ENCODE assay signal across 9 mouse cellular contexts in genomic region chr9:110873681-110874659, GRCm38 (mm10). TPM values are rescaled to one million over a fixed set of nuclear protein-coding genes. Genes with fewer than 3 reads are reported as not detected.
A peak's percentile ranks its signal among the peaks of the same experiment; 100 is the strongest.
DNase-seq lines count a peak whose midpoint lies in the region; ATAC-seq and TF ChIP-seq lines count a peak whose summit lies in the region.
"Had no signal": no experiment of that assay in that cellular context is flagged by ENCODE, and none has a peak within 500 bp of the region (broad histone marks: within the 10 kb centered on the region; RNA-seq: fewer than 3 reads in every experiment).

No protein-coding gene starts in this region.

- DNase-seq in left cerebral cortex, postnatal 14 days (ENCODE audit: low spot score in 2 of 2): peak; percentile 74 to 91
- DNase-seq in left cerebral cortex, postnatal 36 days (ENCODE audit: low spot score in 2 of 2): no peak
- DNase-seq in hindbrain, embryonic 10.5 days (ENCODE audit: low spot score): peak; percentile 42
- peak; percentile 91 for DNase-seq in left cerebral cortex, postnatal 4 days
- peak; percentile 45 for DNase-seq in retina, embryonic 14.5 days (ENCODE audit: low spot score)

- H3K27me3 ChIP-seq in hindbrain, embryonic 10.5 days (ENCODE audit: insufficient read depth, poor library complexity, severe bottlenecking): peaks cover 71% of the 10 kb centered on the region

- H3K4me1 ChIP-seq in cortical plate, adult 2 months (ENCODE audit: control insufficient read depth, insufficient read depth, low read length): peaks cover 2% of the 10 kb centered on the region; the same call in 1 of the 2 replicates
- peaks cover 32% of the 10 kb centered on the region for H3K4me1 ChIP-seq in hindbrain, embryonic 10.5 days (replicated peaks)

- TF ChIP-seq CTCF in cortical plate, adult 2 months (IDR thresholded peaks at IDR 0.05; ENCODE audit: extremely low read depth, insufficient read depth, low read length): no peak

- ATAC-seq in monocyte, adult 5-6 weeks (replicated peaks; ENCODE audit: insufficient number of reproducible peaks, low FRiP score, low TSS enrichment, poor library complexity, severe bottlenecking): no peak
- no peak for ATAC-seq in megakaryocyte, adult 5-6 weeks (ENCODE audit: poor library complexity, severe bottlenecking)

- H3K27ac ChIP-seq in cortical plate, adult 2 months (ENCODE audit: insufficient read depth, low read length): no peak overlapping the region
- H3K27ac ChIP-seq in hindbrain, embryonic 10.5 days: peak overlapping the region; percentile 70

- no peaks in the 10 kb centered on the region for H3K36me3 ChIP-seq in hindbrain, embryonic 10.5 days

- intact Hi-C loops in left cerebral cortex, postnatal 14 days (cut with DNase I): loop anchor here (5.0 to 10.0 kb wide), 2 partner anchors 157 to 239 kb away; no protein-coding TSS in a partner anchor
- intact Hi-C loops in left cerebral cortex, postnatal 36 days (cut with DNase I): loop anchor here (5.0 kb wide), 2 partner anchors 92 to 462 kb away; no protein-coding TSS in a partner anchor
- intact Hi-C loops in left cerebral cortex, postnatal 4 days (cut with DNase I): no loop called here

- 10% methylated on average over 40 of the region's 40 CpGs for WGBS in hindbrain, embryonic 10.5 days

- peak overlapping the region; percentile 8 for H3K4me3 ChIP-seq in cortical plate, adult 2 months (ENCODE audit: insufficient read depth, low read length)
- H3K4me3 ChIP-seq in hindbrain, embryonic 10.5 days: peak overlapping the region; percentile 46
- H3K4me3 ChIP-seq: megakaryocyte, embryonic 14.5 days had no signal

- H3K9me3 ChIP-seq in hindbrain, embryonic 10.5 days: no peaks in the 10 kb centered on the region
- H3K9me3 ChIP-seq: megakaryocyte, embryonic 14.5 days had no signal

- no peak for TF ChIP-seq POLR2A in cortical plate, adult 2 months (IDR thresholded peaks at IDR 0.05; ENCODE audit: extremely low read depth, insufficient read depth, low read length)

RNA-seq across cellular contexts. Expression of gene Als2cl, which starts 5.7 kb away (rescaled TPM):
- total RNA-seq in left cerebral cortex, postnatal 14 days (2021): 10 to 100 TPM in 1 of 2 experiments, 1 to 10 TPM in 1; 9.6 to 10.0 TPM
- total RNA-seq in left cerebral cortex, postnatal 36 days (2021): 10 to 100 TPM in 1 of 2 experiments, 1 to 10 TPM in 1; 6.9 to 13.7 TPM
- 8.4 and 9.1 TPM in 2 replicates for polyA plus RNA-seq in cortical plate, adult 2 months (2012; rRNA removed)
- polyA plus RNA-seq in hindbrain, embryonic 10.5 days (2016; fragmentation: Nextera tagmentation; extraction: Ambion mirVana): 0.77 and 1.1 TPM in 2 replicates
- total RNA-seq in left cerebral cortex, postnatal 4 days (2021): 1 to 10 TPM; 4.4 to 5.9 TPM
- total RNA-seq in monocyte, adult 5-6 weeks (2017): 0.43 to 0.97 TPM (median 0.86 TPM) in 3 replicates
- total RNA-seq in megakaryocyte, adult 5-6 weeks (2015): 0.29 and 0.48 TPM in 2 replicates
- total RNA-seq in megakaryocyte, adult 5-6 weeks (2017): 0.61 and 2.9 TPM in 2 replicates

RNA-seq across cellular contexts. Expression of gene Tmie, which starts 5.9 kb away (rescaled TPM):
- 1 to 10 TPM; 4.1 to 4.5 TPM for total RNA-seq in left cerebral cortex, postnatal 14 days (2021)
- 1 to 10 TPM; 2.8 to 3.7 TPM for total RNA-seq in left cerebral cortex, postnatal 36 days (2021)
- polyA plus RNA-seq in cortical plate, adult 2 months (2012; rRNA removed): 1.6 and 2.7 TPM in 2 replicates
- polyA plus RNA-seq in hindbrain, embryonic 10.5 days (2016; fragmentation: Nextera tagmentation; extraction: Ambion mirVana): 0.18 and 0.47 TPM in 2 replicates
- 1 to 10 TPM; 2.8 to 3.4 TPM for total RNA-seq in left cerebral cortex, postnatal 4 days (2021)
- 0.19 TPM in 1 of 3 replicates, not detected in the others for total RNA-seq in monocyte, adult 5-6 weeks (2017)
- 0.05 TPM in 1 of 2 replicates, not detected in the other for total RNA-seq in megakaryocyte, adult 5-6 weeks (2015)
- not detected in 2 replicates for total RNA-seq in megakaryocyte, adult 5-6 weeks (2017)

RNA-seq across cellular contexts. Expression of gene Prss50, which starts 16.2 kb away (rescaled TPM):
- not detected for total RNA-seq in left cerebral cortex, postnatal 14 days (2021)
- under 1 TPM; 0.48 to 0.72 TPM for total RNA-seq in left cerebral cortex, postnatal 36 days (2021)
- polyA plus RNA-seq in cortical plate, adult 2 months (2012; rRNA removed): 0.95 and 1.1 TPM in 2 replicates
- polyA plus RNA-seq in hindbrain, embryonic 10.5 days (2016; fragmentation: Nextera tagmentation; extraction: Ambion mirVana): 0.68 and 0.88 TPM in 2 replicates
- not detected for total RNA-seq in left cerebral cortex, postnatal 4 days (2021)
- total RNA-seq in monocyte, adult 5-6 weeks (2017): not detected in 3 replicates
- total RNA-seq in megakaryocyte, adult 5-6 weeks (2015): 1.0 TPM in 1 of 2 replicates, not detected in the other
- 0.15 TPM in 1 of 2 replicates, not detected in the other for total RNA-seq in megakaryocyte, adult 5-6 weeks (2017)

RNA-seq across cellular contexts. Expression of gene Prss46, which starts 29.7 kb away (rescaled TPM):
- not detected for total RNA-seq in left cerebral cortex, postnatal 14 days (2021)
- not detected for total RNA-seq in left cerebral cortex, postnatal 36 days (2021)
- not detected in 2 replicates for polyA plus RNA-seq in cortical plate, adult 2 months (2012; rRNA removed)
- not detected in 2 replicates for polyA plus RNA-seq in hindbrain, embryonic 10.5 days (2016; fragmentation: Nextera tagmentation; extraction: Ambion mirVana)
- total RNA-seq in left cerebral cortex, postnatal 4 days (2021): not detected
- not detected in 3 replicates for total RNA-seq in monocyte, adult 5-6 weeks (2017)
- not detected in 2 replicates for total RNA-seq in megakaryocyte, adult 5-6 weeks (2015)
- not detected in 2 replicates for total RNA-seq in megakaryocyte, adult 5-6 weeks (2017)

RNA-seq across cellular contexts. Expression of gene Prss45, which starts 39.6 kb away (rescaled TPM):
- under 1 TPM; 0.27 to 0.29 TPM for total RNA-seq in left cerebral cortex, postnatal 14 days (2021)
- total RNA-seq in left cerebral cortex, postnatal 36 days (2021): under 1 TPM; 0.52 to 0.66 TPM
- 0.44 and 0.50 TPM in 2 replicates for polyA plus RNA-seq in cortical plate, adult 2 months (2012; rRNA removed)
- not detected in 2 replicates for polyA plus RNA-seq in hindbrain, embryonic 10.5 days (2016; fragmentation: Nextera tagmentation; extraction: Ambion mirVana)
- total RNA-seq in left cerebral cortex, postnatal 4 days (2021): under 1 TPM in 1 of 2 experiments, not detected in 1; 0.52 TPM
- not detected in 3 replicates for total RNA-seq in monocyte, adult 5-6 weeks (2017)
- total RNA-seq in megakaryocyte, adult 5-6 weeks (2015): not detected in 2 replicates
- total RNA-seq in megakaryocyte, adult 5-6 weeks (2017): not detected in 2 replicates

Comparison
In these comparisons a context has a peak if more than half of its experiments do, and no peak if none do; other contexts are left out.
1. DNase-seq: peak in left cerebral cortex, postnatal 14 days (2 of 2), hindbrain, embryonic 10.5 days (single experiment), left cerebral cortex, postnatal 4 days (single experiment) and retina, embryonic 14.5 days (single experiment); none in left cerebral cortex, postnatal 36 days (0 of 2).